9 mouse cellular contexts compared by ENCODE assay signal in the genomic region with DNA sequence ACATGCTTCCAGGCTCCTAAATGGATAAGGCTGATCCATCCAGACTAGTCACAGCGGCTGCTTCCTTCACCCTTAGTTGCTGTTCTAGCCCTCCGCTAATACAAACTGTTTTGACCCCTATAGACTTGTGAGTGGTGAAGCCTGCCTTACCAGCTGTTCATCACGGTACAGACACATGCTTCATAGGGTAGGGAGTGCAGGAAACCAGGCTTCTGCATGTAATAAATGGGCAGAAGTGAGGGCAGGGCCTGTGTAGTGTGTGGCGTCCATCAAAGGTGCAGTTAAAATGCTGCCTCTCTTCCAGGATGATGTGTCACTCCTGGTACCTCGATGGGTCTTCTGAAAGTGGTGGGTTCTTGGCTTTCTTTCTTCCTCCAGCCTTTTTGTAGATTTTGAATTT. TPM values are rescaled to one million over a fixed set of nuclear protein-coding genes. Genes with fewer than 3 reads are reported as not detected.
DNase-seq lines count a peak whose midpoint lies in the region; ATAC-seq and TF ChIP-seq lines count a peak whose summit lies in the region.
"Had no signal": no experiment of that assay in that cellular context is flagged by ENCODE, and none has a peak within 500 bp of the region (broad histone marks: within the 10 kb centered on the region; RNA-seq: fewer than 3 reads in every experiment).

No protein-coding gene starts in this region.

- no peak for ATAC-seq in limb, embryonic 15.5 days (ENCODE audit: insufficient number of reproducible peaks, low FRiP score, low TSS enrichment, low read depth)

- H3K36me3 ChIP-seq in spleen, adult 2 months (ENCODE audit: control insufficient read depth, insufficient read depth, low read length), result peaks cover 27% of the 10 kb centered on the region
- H3K36me3 ChIP-seq in limb, embryonic 15.5 days, result peaks cover 22% of the 10 kb centered on the region

- intact Hi-C loops in gastrocnemius, adult 2 months (cut with DNase I), result no loop called here
- intact Hi-C loops in gastrocnemius, postnatal 36 days (cut with DNase I), result no loop called here

- no peak overlapping the region for H3K4me3 ChIP-seq in gastrocnemius, adult 2 months
- H3K4me3 ChIP-seq in spleen, adult 2 months (ENCODE audit: extremely low read depth, insufficient read depth, insufficient read length), result no peak overlapping the region
- no peak overlapping the region for H3K4me3 ChIP-seq in limb, embryonic 15.5 days
- H3K4me3 ChIP-seq: myocyte had no signal

- 70% methylated on average over 5 of the region's 5 CpGs for WGBS in spleen, adult 2 months
- 61% methylated on average over 5 of the region's 5 CpGs for WGBS in limb, embryonic 15.5 days

- peak overlapping the region; percentile 74 for H3K27ac ChIP-seq in gastrocnemius, adult 2 months
- peak overlapping the region; percentile 50 for H3K27ac ChIP-seq in spleen, adult 2 months (ENCODE audit: insufficient read depth, low read length)
- 0 out of 2 replicates have a peak overlapping the region, but pooled peaks have one; percentile 59 for H3K27ac ChIP-seq in limb, embryonic 15.5 days

- DNase-seq in gastrocnemius, adult 2 months, result peak; percentile 8
- no peak for DNase-seq in gastrocnemius, postnatal 36 days
- DNase-seq in spleen, adult 2 months (ENCODE audit: low read depth in 1 of 2, low spot score in 2 of 2), result no peak
- no peak for DNase-seq in spleen, postnatal 36 days (ENCODE audit: low spot score in 2 of 2)
- no peak for DNase-seq in adrenal gland, adult 8-10 months
- DNase-seq in spleen, postnatal 14 days (ENCODE audit: low spot score in 2 of 2), result no peak
- no peak for DNase-seq in ovary, postnatal 10 days (ENCODE audit: low spot score)

- H3K4me2 ChIP-seq in limb, embryonic 15.5 days, result no peak overlapping the region

- no peaks in the 10 kb centered on the region for H3K9me3 ChIP-seq in limb, embryonic 15.5 days

- no peak for TF ChIP-seq CTCF in gastrocnemius, adult 2 months (IDR thresholded peaks at IDR 0.05)
- TF ChIP-seq CTCF in spleen, adult 2 months (IDR thresholded peaks at IDR 0.05; ENCODE audit: extremely low read depth, insufficient read depth, insufficient read length, insufficient replicate concordance), result no peak

- TF ChIP-seq POLR2A in spleen, adult 2 months (IDR thresholded peaks at IDR 0.05; ENCODE audit: low read depth, low read length), result no peak

- H3K9ac ChIP-seq in limb, embryonic 15.5 days, result no peak overlapping the region

- peaks cover 19% of the 10 kb centered on the region; the same call in 1 of the 2 replicates for H3K4me1 ChIP-seq in spleen, adult 2 months (ENCODE audit: control insufficient read depth, insufficient read depth, insufficient read length)
- peaks cover 32% of the 10 kb centered on the region for H3K4me1 ChIP-seq in limb, embryonic 15.5 days

- no peaks in the 10 kb centered on the region for H3K27me3 ChIP-seq in spleen, adult 2 months (ENCODE audit: control insufficient read depth, insufficient read depth, low read length)
- no peaks in the 10 kb centered on the region for H3K27me3 ChIP-seq in limb, embryonic 15.5 days

RNA-seq across cellular contexts. Expression of a gene that starts 7.8 kb away (rescaled TPM):
- total RNA-seq in gastrocnemius, adult 2 months (2021), result 10 to 100 TPM; 17.7 to 21.7 TPM
- 10 to 100 TPM; 21.2 to 25.0 TPM for total RNA-seq in gastrocnemius, postnatal 36 days (2021)
- polyA plus RNA-seq in spleen, adult 2 months (2012; rRNA removed), result 43.6 and 58.5 TPM in 2 replicates
- polyA plus RNA-seq in limb, embryonic 15.5 days (2015; fragmentation: Nextera tagmentation; extraction: Ambion mirVana), result 15.6 and 17.9 TPM in 2 replicates
- total RNA-seq in adrenal gland, adult 8-10 months (2022), result 10 to 100 TPM; 17.2 to 28.2 (median 25.1) TPM

RNA-seq across cellular contexts. Expression of a gene that starts 49.3 kb away (rescaled TPM):
- 10 to 100 TPM; 11.9 to 17.2 TPM for total RNA-seq in gastrocnemius, adult 2 months (2021)
- 10 to 100 TPM in 1 of 2 experiments, 1 to 10 TPM in 1; 8.3 to 19.4 TPM for total RNA-seq in gastrocnemius, postnatal 36 days (2021)
- 44.9 and 49.9 TPM in 2 replicates for polyA plus RNA-seq in spleen, adult 2 months (2012; rRNA removed)
- polyA plus RNA-seq in limb, embryonic 15.5 days (2015; fragmentation: Nextera tagmentation; extraction: Ambion mirVana), result 28.4 and 32.3 TPM in 2 replicates
- total RNA-seq in adrenal gland, adult 8-10 months (2022), result 10 to 100 TPM; 31.9 to 47.9 (median 40.5) TPM
